Mouse (Mus musculus): ENCODE results near the gene Slc25a44.

GRCm38 (mm10) chr3:88467116-88467824, 42.3 kb upstream of the Slc25a44 start:
- peak; percentile 95 for TF ChIP-seq CTCF (IDR thresholded peaks at IDR 0.05; ENCODE audit: low read depth, low read length)
- TF ChIP-seq POLR2A (IDR thresholded peaks at IDR 0.05; ENCODE audit: insufficient read depth, low read length) = no peak

Measured in ES-Bruce4 (cell line).